ENCODE assay signal across 9 mouse cellular contexts in genomic region chr9:14644956-14645355, GRCm38 (mm10). TPM values are rescaled to one million over a fixed set of nuclear protein-coding genes. Genes with fewer than 3 reads are reported as not detected.
DNase-seq lines count a peak whose midpoint lies in the region; TF ChIP-seq lines count a peak whose summit lies in the region.
"Had no signal": no experiment of that assay in that cellular context is flagged by ENCODE, and none has a peak within 500 bp of the region (broad histone marks: within the 10 kb centered on the region; RNA-seq: fewer than 3 reads in every experiment).

Gene Amotl1 (minus strand): TSS chr9:14645056.

- H3K27ac ChIP-seq in left cerebral cortex, adult 2 months, result no peak within 1 kb of the TSS
- H3K27ac ChIP-seq: liver, embryonic 15.5 days had no signal

- TF ChIP-seq CTCF in left cerebral cortex, adult 2 months (IDR thresholded peaks at IDR 0.05), result no peak
- no peak for TF ChIP-seq CTCF in brain, embryonic 14.5 days (IDR thresholded peaks at IDR 0.05; ENCODE audit: borderline replicate concordance, extremely low read depth, insufficient read depth, insufficient read length)

- TF ChIP-seq POLR2A in brain, embryonic 14.5 days (IDR thresholded peaks at IDR 0.05; ENCODE audit: borderline replicate concordance, extremely low read depth, insufficient read depth, insufficient read length, poor library complexity, severe bottlenecking), result no peak

- DNase-seq in left cerebral cortex, adult 2 months (ENCODE audit: extremely low spot score in 1 of 2, low spot score in 2 of 2), result no peak
- no peak for DNase-seq in left cerebral cortex, adult 11 months (ENCODE audit: low spot score)
- DNase-seq in brain, embryonic 14.5 days (ENCODE audit: low read depth), result no peak
- no peak for DNase-seq in gastrocnemius, postnatal 25 days
- no peak for DNase-seq in left cerebral cortex, postnatal 25 days (ENCODE audit: low spot score in 2 of 2)
- no peak for DNase-seq in right cerebral cortex, adult 2 months (ENCODE audit: low spot score in 2 of 2)
- no peak for DNase-seq in cerebellum, adult 8-10 months
- DNase-seq in MN1 (ENCODE audit: low spot score), result no peak

- H3K4me3 ChIP-seq in left cerebral cortex, adult 2 months, result no peak within 1 kb of the TSS
- H3K4me3 ChIP-seq: liver, embryonic 15.5 days had no signal

- intact Hi-C loops in left cerebral cortex, adult 2 months (cut with DNase I), result no loop called here
- intact Hi-C loops in left cerebral cortex, postnatal 25 days (cut with DNase I), result no loop called here

RNA-seq across cellular contexts. Expression of gene Amotl1, which starts in this region (rescaled TPM):
- total RNA-seq in left cerebral cortex, adult 2 months (2021), result 10 to 100 TPM; 17.6 to 18.8 TPM
- polyA plus RNA-seq in brain, embryonic 14.5 days (2012; rRNA removed), result 17.5 and 23.6 TPM in 2 replicates
- 100 to 1,000 TPM; 221 to 341 TPM for total RNA-seq in gastrocnemius, postnatal 25 days (2021)
- 10 to 100 TPM; 13.6 to 15.8 TPM for total RNA-seq in left cerebral cortex, postnatal 25 days (2021)

Comparison
In these comparisons a context has a peak if more than half of its experiments do, and no peak if none do; other contexts are left out.
1. RNA of gene Amotl1 (total RNA-seq): 221 to 341 TPM in gastrocnemius, postnatal 25 days; 17.6 to 18.8 TPM in left cerebral cortex, adult 2 months and 13.6 to 15.8 TPM in left cerebral cortex, postnatal 25 days; every median in the first group is over 10 times any median in the second.